Comparison of ENCODE assay signal across 28 mouse cellular contexts in genomic region chr11:114847008-114847407, GRCm38 (mm10). TPM values are rescaled to one million over a fixed set of nuclear protein-coding genes. Genes with fewer than 3 reads are reported as not detected.
DNase-seq lines count a peak whose midpoint lies in the region; ATAC-seq and TF ChIP-seq lines count a peak whose summit lies in the region.
"Had no signal": no experiment of that assay in that cellular context is flagged by ENCODE, and none has a peak within 500 bp of the region (broad histone marks: within the 10 kb centered on the region; RNA-seq: fewer than 3 reads in every experiment).

No protein-coding gene starts in this region.

- WGBS in midbrain, embryonic 11.5 days, result 85% methylated on average over 5 of the region's 5 CpGs
- 88% methylated on average over 5 of the region's 5 CpGs for WGBS in midbrain, embryonic 10.5 days

- H3K9me3 ChIP-seq in midbrain, embryonic 11.5 days (ENCODE audit: control insufficient read depth, low read length), result no peaks in the 10 kb centered on the region
- 0 out of 2 replicates have a peak, but pooled peaks cover 2% of the 10 kb centered on the region for H3K9me3 ChIP-seq in midbrain, embryonic 10.5 days (replicated peaks)
- H3K9me3 ChIP-seq: embryonic facial prominence, embryonic 15.5 days; heart, embryonic 13.5 days; hindbrain, embryonic 12.5 days had no signal

- intact Hi-C loops in gastrocnemius, adult 2 months (cut with DNase I), result no loop called here
- intact Hi-C loops in gastrocnemius, postnatal 14 days (cut with DNase I; ENCODE audit: low total_unique reads), result no loop called here

- no peak overlapping the region for H3K4me3 ChIP-seq in gastrocnemius, adult 2 months
- H3K4me3 ChIP-seq in midbrain, embryonic 11.5 days (ENCODE audit: low read depth, low read length), result no peak overlapping the region
- no peak overlapping the region for H3K4me3 ChIP-seq in midbrain, embryonic 10.5 days
- H3K4me3 ChIP-seq: embryonic facial prominence, embryonic 15.5 days; erythroblast, embryonic 14.5 days; forebrain, embryonic 10.5 days; heart, embryonic 13.5 days; hindbrain, embryonic 12.5 days had no signal

- no peak for ATAC-seq in midbrain, embryonic 11.5 days (ENCODE audit: low FRiP score)
- ATAC-seq: CD4-positive, CD25-positive, alpha-beta regulatory T cell, adult 4 months; forebrain, embryonic 14.5 days; hindbrain, postnatal 0 days had no signal

- 0 out of 2 replicates have a peak overlapping the region, but pooled peaks have one; percentile 3 for H3K27ac ChIP-seq in gastrocnemius, adult 2 months
- H3K27ac ChIP-seq in midbrain, embryonic 11.5 days (ENCODE audit: low read depth, low read length), result no peak overlapping the region
- H3K27ac ChIP-seq in midbrain, embryonic 10.5 days (replicated peaks), result no peak overlapping the region
- H3K27ac ChIP-seq: embryonic facial prominence, embryonic 15.5 days; forebrain, embryonic 10.5 days; heart, embryonic 13.5 days; hindbrain, embryonic 12.5 days; hindbrain, postnatal 0 days had no signal

- H3K27me3 ChIP-seq in midbrain, embryonic 11.5 days (ENCODE audit: control insufficient read depth, insufficient read depth, low read length), result peaks cover 33% of the 10 kb centered on the region
- H3K27me3 ChIP-seq in midbrain, embryonic 10.5 days (ENCODE audit: low read depth, poor library complexity, severe bottlenecking), result peaks cover 46% of the 10 kb centered on the region
- H3K27me3 ChIP-seq: embryonic facial prominence, embryonic 15.5 days had no signal

- no peak for TF ChIP-seq CTCF in gastrocnemius, adult 2 months (IDR thresholded peaks at IDR 0.05)

- H3K4me1 ChIP-seq in midbrain, embryonic 11.5 days (ENCODE audit: control insufficient read depth, insufficient read depth, low read length), result peaks cover 25% of the 10 kb centered on the region
- peaks cover 50% of the 10 kb centered on the region for H3K4me1 ChIP-seq in midbrain, embryonic 10.5 days

- no peak overlapping the region for H3K4me2 ChIP-seq in midbrain, embryonic 11.5 days
- H3K4me2 ChIP-seq: embryonic facial prominence, embryonic 15.5 days; heart, embryonic 13.5 days; hindbrain, embryonic 12.5 days had no signal

- no peaks in the 10 kb centered on the region for H3K36me3 ChIP-seq in midbrain, embryonic 11.5 days (ENCODE audit: control insufficient read depth, insufficient read depth, low read length)
- H3K36me3 ChIP-seq in midbrain, embryonic 10.5 days, result no peaks in the 10 kb centered on the region
- H3K36me3 ChIP-seq: embryonic facial prominence, embryonic 15.5 days; forebrain, embryonic 10.5 days; G1E; heart, embryonic 13.5 days; hindbrain, embryonic 12.5 days had no signal

- DNase-seq in gastrocnemius, adult 2 months, result no peak
- no peak for DNase-seq in gastrocnemius, postnatal 14 days
- peak; percentile 31 for DNase-seq in kidney, adult 9 months
- no peak for DNase-seq in kidney, adult 8-10 months
- DNase-seq in midbrain, embryonic 11.5 days (ENCODE audit: low spot score, missing footprints), result peak; percentile 77
- no peak for DNase-seq in midbrain, embryonic 10.5 days (ENCODE audit: low spot score)
- no peak for DNase-seq in embryo, embryonic 10 days (ENCODE audit: low spot score)
- no peak for DNase-seq in urinary bladder, adult 18-20 months (ENCODE audit: low spot score in 2 of 2)
- DNase-seq: adrenal gland, adult 8-10 months; adrenal gland, postnatal 36 days; B cell, adult 2 months; cerebellum, adult 2 months; cerebellum, postnatal 10 days; embryo, embryonic 11 days; heart, adult 18-20 months; heart, postnatal 4 days had no signal

- H3K9ac ChIP-seq in midbrain, embryonic 11.5 days (ENCODE audit: low read length), result no peak overlapping the region
- H3K9ac ChIP-seq: embryonic facial prominence, embryonic 15.5 days; heart, embryonic 13.5 days; hindbrain, embryonic 12.5 days had no signal

RNA-seq across cellular contexts. Expression of gene Gprc5c, which starts 3.9 kb away (rescaled TPM):
- 10 to 100 TPM; 45.4 to 82.1 TPM for total RNA-seq in gastrocnemius, adult 2 months (2021)
- 10 to 100 TPM; 39.1 to 43.0 TPM for total RNA-seq in gastrocnemius, postnatal 14 days (2021)
- 8.9 and 10.7 TPM in 2 replicates for polyA plus RNA-seq in midbrain, embryonic 11.5 days (2014; fragmentation: Nextera tagmentation; extraction: Ambion mirVana)
- polyA plus RNA-seq in midbrain, embryonic 10.5 days (2016; fragmentation: Nextera tagmentation; extraction: Ambion mirVana), result 19.0 TPM in 2 replicates
- polyA plus RNA-seq: CD4-positive, CD25-positive, alpha-beta regulatory T cell, adult 4 months; G1E had no signal

RNA-seq across cellular contexts. Expression of gene Cd300a, which starts 42.8 kb away (rescaled TPM):
- total RNA-seq in gastrocnemius, adult 2 months (2021), result under 1 TPM; 0.50 to 0.66 TPM
- under 1 TPM; 0.55 to 0.84 TPM for total RNA-seq in gastrocnemius, postnatal 14 days (2021)
- 0.79 and 1.1 TPM in 2 replicates for polyA plus RNA-seq in midbrain, embryonic 11.5 days (2014; fragmentation: Nextera tagmentation; extraction: Ambion mirVana)
- polyA plus RNA-seq in midbrain, embryonic 10.5 days (2016; fragmentation: Nextera tagmentation; extraction: Ambion mirVana), result 0.58 and 0.93 TPM in 2 replicates
- polyA plus RNA-seq: erythroblast, embryonic 14.5 days; G1E had no signal

RNA-seq across cellular contexts. Expression of gene Gpr142, which starts 48.3 kb away (rescaled TPM):
- total RNA-seq in gastrocnemius, adult 2 months (2021), result not detected
- total RNA-seq in gastrocnemius, postnatal 14 days (2021), result not detected
- 0.12 TPM in 1 of 2 replicates, not detected in the other for polyA plus RNA-seq in midbrain, embryonic 11.5 days (2014; fragmentation: Nextera tagmentation; extraction: Ambion mirVana)
- 0.27 and 0.36 TPM in 2 replicates for polyA plus RNA-seq in midbrain, embryonic 10.5 days (2016; fragmentation: Nextera tagmentation; extraction: Ambion mirVana)
- total RNA-seq: adrenal gland, adult 8-10 months; adrenal gland, postnatal 36 days; gastrocnemius, adult 8-10 months; gastrocnemius, postnatal 4 days; heart, adult 18-20 months; heart, postnatal 4 days had no signal
- polyA plus RNA-seq: CD4-positive, CD25-positive, alpha-beta regulatory T cell, adult 4 months; embryonic facial prominence, embryonic 15.5 days; erythroblast, embryonic 14.5 days; forebrain, embryonic 14.5 days; G1E; heart, embryonic 13.5 days; heart, postnatal 0 days; hindbrain, embryonic 12.5 days; hindbrain, postnatal 0 days had no signal

RNA-seq across cellular contexts. Expression of gene Btbd17, which starts 51.3 kb away (rescaled TPM):
- total RNA-seq in gastrocnemius, adult 2 months (2021), result not detected
- 1 to 10 TPM in 1 of 2 experiments, under 1 TPM in 1; 0.38 to 1.1 TPM for total RNA-seq in gastrocnemius, postnatal 14 days (2021)
- 65.3 and 70.2 TPM in 2 replicates for polyA plus RNA-seq in midbrain, embryonic 11.5 days (2014; fragmentation: Nextera tagmentation; extraction: Ambion mirVana)
- polyA plus RNA-seq in midbrain, embryonic 10.5 days (2016; fragmentation: Nextera tagmentation; extraction: Ambion mirVana), result 57.3 and 69.1 TPM in 2 replicates
- total RNA-seq: adrenal gland, adult 8-10 months; adrenal gland, postnatal 36 days; gastrocnemius, adult 8-10 months; heart, adult 18-20 months had no signal
- polyA plus RNA-seq: CD4-positive, CD25-positive, alpha-beta regulatory T cell, adult 4 months; erythroblast, embryonic 14.5 days; G1E; heart, embryonic 13.5 days had no signal

Comparison
In these comparisons a context has a peak if more than half of its experiments do, and no peak if none do; other contexts are left out.
1. DNase-seq: peak in kidney, adult 9 months (single experiment) and midbrain, embryonic 11.5 days (single experiment); none in gastrocnemius, adult 2 months (single experiment), gastrocnemius, postnatal 14 days (single experiment), kidney, adult 8-10 months (0 of 2), midbrain, embryonic 10.5 days (single experiment), embryo, embryonic 10 days (single experiment) and urinary bladder, adult 18-20 months (0 of 2).